Mouse (Mus musculus) hindbrain, embryonic 16.5 days (tissue): ENCODE measurements around the gene 1500011B03Rik. TPM values are rescaled to one million over a fixed set of nuclear protein-coding genes. Genes with fewer than 3 reads are reported as not detected.

ENCODE experiments used
- ATAC-seq: fragments of 200-750 bp; cut with Nextera tagmentation; 2 replicates; pipeline ENCODE4 v1.8.0; 2017; ENCODE audit warnings: moderate TSS enrichment, moderate library complexity
- H3K27ac ChIP-seq: fragments of 300-500 bp; sonication (generic); 2 replicates; pipeline ENCODE4 v1.5.1; 2014; ENCODE audit warnings: low read depth, mild to moderate bottlenecking, control low read depth, low read length, moderate library complexity
- H3K27me3 ChIP-seq: fragments of 300-500 bp; sonication (generic); replicated peaks from 2 replicates; pipeline ENCODE4 v1.6.1; 2014; ENCODE audit warnings: low read length; ENCODE audit not compliant: control insufficient read depth, insufficient read depth
- H3K36me3 ChIP-seq: fragments of 300-500 bp; sonication (generic); 2 replicates; pipeline ENCODE4 v1.6.1; 2014; ENCODE audit warnings: mild to moderate bottlenecking, low read length, moderate library complexity, mixed read lengths; ENCODE audit not compliant: control insufficient read depth, insufficient read depth
- H3K4me1 ChIP-seq: fragments of 300-500 bp; sonication (generic); 2 replicates; pipeline ENCODE4 v1.6.1; 2014; ENCODE audit warnings: low read depth, low read length; ENCODE audit not compliant: control insufficient read depth, insufficient read depth
- H3K4me2 ChIP-seq: fragments of 300-500 bp; sonication (generic); 2 replicates; pipeline ENCODE4 v1.6.1; 2014; ENCODE audit warnings: mild to moderate bottlenecking, low read length, control low read depth, moderate library complexity
- H3K4me3 ChIP-seq: fragments of 300-500 bp; sonication (generic); 2 replicates; pipeline ENCODE4 v1.5.1; 2014; ENCODE audit warnings: mild to moderate bottlenecking, low read length, control low read depth, moderate library complexity
- H3K9ac ChIP-seq: fragments of 300-500 bp; sonication (generic); 2 replicates; pipeline ENCODE4 v1.6.1; 2014; ENCODE audit warnings: low read depth, mild to moderate bottlenecking, control low read depth, low read length, moderate library complexity
- H3K9me3 ChIP-seq: fragments of 300-500 bp; sonication (generic); 2 replicates; pipeline ENCODE4 v1.6.1; 2014; ENCODE audit warnings: mild to moderate bottlenecking, low read length, moderate library complexity; ENCODE audit not compliant: control insufficient read depth
- WGBS: fragments of 180-500 bp; shearing (Covaris S2); extraction: QIAGEN DNeasy Blood & Tissue Kit; methylation state at CpG from one replicate; pipeline ENCODE4 v1.1.7; 2014; 5-methylcytosine and 5-hydroxymethylcytosine counted together
- polyA plus RNA-seq: library from polyadenylated mRNA; unstranded; fragments of >200 nt; fragmentation: Nextera tagmentation; extraction: Ambion mirVana; gene quantifications from 2 replicates; pipeline ENCODE4 v1.2.1, GENCODE M21; 2015

The 1500011B03Rik gene
- polyA plus RNA-seq, 1 experiment from 2014 or later, result 306 TPM

DNA sequence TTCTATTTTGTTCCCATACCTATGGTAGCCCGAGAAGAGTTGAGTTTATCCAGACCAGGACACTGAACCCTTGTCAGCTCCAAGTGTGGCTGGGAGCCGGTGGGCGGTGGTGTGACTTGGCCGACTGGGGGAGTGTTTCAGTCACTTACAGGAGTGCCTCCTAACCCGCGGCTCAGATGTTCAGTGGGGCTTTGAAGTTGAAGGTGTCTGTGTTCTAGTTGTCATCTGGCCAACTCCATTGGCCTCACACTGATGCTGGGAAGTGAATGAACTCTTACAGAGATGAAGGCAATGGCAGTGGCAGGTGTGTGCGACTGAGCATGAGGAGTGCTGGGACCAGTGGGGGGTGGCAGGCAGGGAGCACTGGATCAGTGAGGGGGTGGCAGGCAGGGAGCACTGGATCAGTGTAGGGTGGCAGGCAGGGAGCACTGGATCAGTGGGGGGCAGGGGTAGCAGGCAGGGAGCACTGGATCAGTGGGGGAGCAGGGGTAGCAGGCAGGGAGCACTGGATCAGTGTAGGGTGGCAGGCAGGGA, 43.2 kb downstream of the 1500011B03Rik start:
- no peaks in the 10 kb centered on the region for H3K36me3 ChIP-seq
- 68% methylated on average over 7 of the region's 7 CpGs for WGBS
- no peak overlapping the region for H3K4me3 ChIP-seq
- H3K9ac ChIP-seq, result no peak overlapping the region
- H3K9me3 ChIP-seq, result no peaks in the 10 kb centered on the region
- peaks cover 15% of the 10 kb centered on the region for H3K4me1 ChIP-seq
- H3K27ac ChIP-seq, result no peak overlapping the region
- no peak for ATAC-seq
- no peak overlapping the region for H3K4me2 ChIP-seq
- no peaks in the 10 kb centered on the region for H3K27me3 ChIP-seq

DNA sequence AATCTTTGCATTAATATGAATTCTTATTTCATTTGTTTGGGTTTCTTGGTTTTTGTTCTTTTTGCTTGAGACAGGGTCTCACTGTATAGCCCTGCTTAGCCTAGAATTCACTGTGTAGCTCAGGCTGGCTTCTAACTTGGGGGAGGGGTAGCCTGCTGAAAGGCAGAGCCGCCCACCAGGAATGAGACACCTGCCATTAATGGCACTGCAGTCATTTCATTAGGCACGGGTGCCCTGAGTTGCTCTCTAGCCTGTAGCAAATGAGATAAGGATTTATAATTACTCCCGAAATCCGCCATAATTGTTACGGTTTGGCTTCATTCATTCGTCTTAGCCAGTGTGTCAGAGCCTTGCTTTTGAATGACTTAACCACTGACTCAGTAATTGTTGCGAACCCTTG, 47.1 kb downstream of the 1500011B03Rik start:
- peak overlapping the region; percentile 79 for H3K4me2 ChIP-seq
- 53% methylated on average over 7 of the region's 7 CpGs for WGBS
- H3K27me3 ChIP-seq, result no peaks in the 10 kb centered on the region
- peak overlapping the region; percentile 89 for H3K4me3 ChIP-seq
- H3K9me3 ChIP-seq, result no peaks in the 10 kb centered on the region
- ATAC-seq, result no peak
- H3K4me1 ChIP-seq, result peaks cover 29% of the 10 kb centered on the region
- H3K36me3 ChIP-seq, result no peaks in the 10 kb centered on the region
- H3K27ac ChIP-seq, result no peak overlapping the region
- H3K9ac ChIP-seq, result peak overlapping the region; percentile 47; the same call in 1 of the 2 replicates

GRCm38 (mm10) chr5:114775056-114775979, 48.0 kb downstream of the 1500011B03Rik start, which contains the start of gene Git2:
Gene Git2, minus strand, starts transcription at chr5:114775517.
- WGBS, result 1% methylated on average over 51 of the region's 63 CpGs
- H3K4me2 ChIP-seq, result peak within 1 kb of the TSS; percentile 79
- peak; percentile 5; the same call in 1 of the 2 replicates for ATAC-seq
- peak within 1 kb of the TSS; percentile 94 for H3K27ac ChIP-seq
- H3K4me1 ChIP-seq, result peaks cover 27% of the 10 kb centered on the region
- H3K9ac ChIP-seq, result peak within 1 kb of the TSS; percentile 95
- no peaks in the 10 kb centered on the region for H3K36me3 ChIP-seq
- no peaks in the 10 kb centered on the region for H3K27me3 ChIP-seq
- H3K4me3 ChIP-seq, result peak within 1 kb of the TSS; percentile 89
- no peaks in the 10 kb centered on the region for H3K9me3 ChIP-seq

DNA sequence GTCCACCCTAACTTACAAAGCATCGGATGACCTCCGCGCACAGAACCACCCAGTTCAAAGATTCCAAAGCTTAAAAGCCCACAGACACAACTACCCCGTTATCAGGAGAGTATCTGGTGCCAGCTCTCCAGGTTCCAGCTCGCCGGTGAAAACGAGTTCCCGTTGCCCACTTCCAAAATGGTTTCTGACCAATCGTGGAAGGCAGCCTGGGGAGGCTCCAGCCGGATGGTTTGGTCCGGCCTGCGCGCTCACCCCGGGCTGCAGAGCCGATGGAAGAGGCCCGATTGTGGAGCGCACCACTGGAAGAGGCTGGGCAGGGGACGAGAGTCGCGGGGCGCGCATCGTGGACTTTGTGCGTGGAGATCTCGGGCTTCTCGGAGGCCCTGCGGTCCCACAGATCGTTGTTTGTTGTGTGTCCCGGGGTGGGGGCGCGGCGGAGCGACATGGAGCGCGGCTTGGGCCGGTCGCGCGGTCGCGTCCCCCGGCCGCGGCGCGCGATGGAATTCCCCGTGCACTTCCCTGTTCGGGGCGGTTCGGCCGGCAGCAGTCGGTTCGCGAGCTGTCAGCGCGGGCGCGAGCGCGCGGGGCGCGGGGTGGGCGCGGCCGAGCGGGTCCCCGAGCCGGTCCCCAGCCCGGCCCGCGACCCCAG, 48.7 kb downstream of the 1500011B03Rik start, which contains the start of gene Ankrd13a:
Gene Ankrd13a (plus strand): TSS at position 275 of the 649 bp plus-strand sequence.
- ATAC-seq, result peak; percentile 92
- Histone ChIP-seq H3K9me3 (no peaks in the 10 kb centered on the region), H3K4me2 (peak within 1 kb of the TSS; percentile 79), H3K27me3 (no peaks in the 10 kb centered on the region), H3K4me3 (peak within 1 kb of the TSS; percentile 89), H3K4me1 (peaks cover 25% of the 10 kb centered on the region), H3K27ac (peak within 1 kb of the TSS; percentile 94), H3K9ac (peak within 1 kb of the TSS; percentile 95), H3K36me3 (no peaks in the 10 kb centered on the region)
- 0% methylated on average over 31 of the region's 73 CpGs for WGBS

- 0 out of 2 replicates have a peak, but pooled peaks have one; percentile 5 for ATAC-seq
- Histone ChIP-seq H3K4me1 (peaks cover 25% of the 10 kb centered on the region), H3K9ac (peak overlapping the region; percentile 65), H3K36me3 (no peaks in the 10 kb centered on the region), H3K27me3 (no peaks in the 10 kb centered on the region), H3K27ac (peak overlapping the region; percentile 94), H3K4me3 (peak overlapping the region; percentile 89), H3K9me3 (no peaks in the 10 kb centered on the region), H3K4me2 (peak overlapping the region; percentile 79)
- 1% methylated on average over 11 of the region's 11 CpGs for WGBS
These were observed 49.5 kb downstream of the 1500011B03Rik start for GRCm38 (mm10) chr5:114773780-114774179.

GRCm38 (mm10) chr5:114773211-114773710, 50.0 kb downstream of the 1500011B03Rik start:
- no peaks in the 10 kb centered on the region for H3K9me3 ChIP-seq
- peak; percentile 81 for ATAC-seq
- peak overlapping the region; percentile 83 for H3K9ac ChIP-seq
- H3K4me1 ChIP-seq, result peaks cover 25% of the 10 kb centered on the region
- H3K4me3 ChIP-seq, result peak overlapping the region; percentile 89
- 0% methylated on average over 39 of the region's 52 CpGs for WGBS
- H3K36me3 ChIP-seq, result no peaks in the 10 kb centered on the region
- peak overlapping the region; percentile 79 for H3K4me2 ChIP-seq
- peak overlapping the region; percentile 94 for H3K27ac ChIP-seq
- no peaks in the 10 kb centered on the region for H3K27me3 ChIP-seq

DNA sequence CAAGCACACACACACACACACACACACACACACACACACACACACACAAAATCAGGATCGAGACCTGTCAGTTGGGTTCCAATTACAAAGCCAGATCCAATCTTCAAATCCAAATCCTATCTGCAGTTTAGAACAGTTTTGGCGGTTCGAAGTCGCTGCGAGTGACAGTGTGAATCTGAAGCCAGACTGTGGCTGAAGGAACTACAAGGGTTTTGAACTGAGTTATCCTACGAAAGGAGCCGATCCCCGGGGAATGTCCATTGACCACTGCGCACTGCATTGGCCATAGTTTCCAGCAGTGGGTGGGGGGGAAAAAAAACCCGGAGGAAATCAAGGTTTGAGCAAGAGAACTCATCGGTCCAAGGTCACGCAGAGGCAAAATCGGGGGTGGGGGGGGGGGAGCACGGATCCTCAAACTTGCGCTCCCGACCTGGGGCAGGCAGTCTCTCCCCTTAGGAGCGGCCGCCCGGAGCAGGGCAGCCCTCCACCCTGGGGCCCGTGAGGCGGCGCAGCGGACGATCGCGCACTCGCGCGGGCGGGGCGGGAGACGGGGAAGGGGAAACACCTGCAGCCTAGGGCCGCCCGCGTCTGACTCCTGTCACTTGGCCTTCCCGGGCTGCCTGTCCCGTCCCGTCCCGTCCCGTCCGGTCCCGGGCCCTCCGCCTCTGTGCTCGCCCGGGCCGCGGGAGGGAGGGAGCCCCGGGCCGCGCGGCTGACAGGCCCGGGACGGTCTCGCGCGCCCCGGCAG, 50.6 kb downstream of the 1500011B03Rik start:
- WGBS, result 1% methylated on average over 40 of the region's 57 CpGs
- peak overlapping the region; percentile 94 for H3K27ac ChIP-seq
- no peaks in the 10 kb centered on the region for H3K36me3 ChIP-seq
- H3K9me3 ChIP-seq, result no peaks in the 10 kb centered on the region
- peaks cover 25% of the 10 kb centered on the region for H3K4me1 ChIP-seq
- peak overlapping the region; percentile 83 for H3K9ac ChIP-seq
- peak; percentile 31 for ATAC-seq
- H3K4me3 ChIP-seq, result peak overlapping the region; percentile 89
- peak overlapping the region; percentile 78 for H3K4me2 ChIP-seq
- no peaks in the 10 kb centered on the region for H3K27me3 ChIP-seq

- peak overlapping the region; percentile 89 for H3K4me3 ChIP-seq
- H3K36me3 ChIP-seq, result no peaks in the 10 kb centered on the region
- peak overlapping the region; percentile 78 for H3K4me2 ChIP-seq
- H3K9ac ChIP-seq, result no peak overlapping the region
- H3K27me3 ChIP-seq, result no peaks in the 10 kb centered on the region
- no peaks in the 10 kb centered on the region for H3K9me3 ChIP-seq
- H3K27ac ChIP-seq, result no peak overlapping the region
- no peak for ATAC-seq
- WGBS, result 73% methylated on average over 8 of the region's 8 CpGs
- H3K4me1 ChIP-seq, result peaks cover 25% of the 10 kb centered on the region
These were observed 51.5 kb downstream of the 1500011B03Rik start for GRCm38 (mm10) chr5:114771796-114772195.
